Mouse (Mus musculus) midbrain, embryonic 13.5 days (tissue): ENCODE measurements around the gene Spata7. TPM values are rescaled to one million over a fixed set of nuclear protein-coding genes. Genes with fewer than 3 reads are reported as not detected.

ENCODE experiments used
- ATAC-seq: fragments of 200-750 bp; cut with Nextera tagmentation; 2 replicates; pipeline ENCODE4 v1.8.0; 2017; ENCODE audit warnings: mild to moderate bottlenecking, moderate TSS enrichment, moderate library complexity
- H3K27ac ChIP-seq: fragments of 300-500 bp; sonication (generic); 2 replicates; pipeline ENCODE4 v1.5.1; 2015; ENCODE audit warnings: inconsistent platforms, mild to moderate bottlenecking, moderate library complexity
- H3K27me3 ChIP-seq: fragments of 300-500 bp; sonication (generic); 2 replicates; pipeline ENCODE4 v1.6.1; 2015; ENCODE audit warnings: mild to moderate bottlenecking, inconsistent platforms
- H3K36me3 ChIP-seq: fragments of 300-500 bp; sonication (generic); 2 replicates; pipeline ENCODE4 v1.6.1; 2015; ENCODE audit warnings: mild to moderate bottlenecking, inconsistent platforms
- H3K4me1 ChIP-seq: fragments of 300-500 bp; sonication (generic); replicated peaks from 2 replicates; pipeline ENCODE4 v1.6.1; 2015; ENCODE audit warnings: inconsistent platforms
- H3K4me2 ChIP-seq: fragments of 300-500 bp; sonication (generic); replicated peaks from 2 replicates; pipeline ENCODE4 v1.6.1; 2015; ENCODE audit warnings: moderate library complexity, mild to moderate bottlenecking, inconsistent platforms
- H3K4me3 ChIP-seq: fragments of 300-500 bp; sonication (generic); replicated peaks from 2 replicates; pipeline ENCODE4 v1.5.1; 2015; ENCODE audit warnings: mild to moderate bottlenecking, inconsistent platforms
- H3K9ac ChIP-seq: fragments of 300-500 bp; sonication (generic); replicated peaks from 2 replicates; pipeline ENCODE4 v1.6.1; 2015; ENCODE audit warnings: mild to moderate bottlenecking, inconsistent platforms
- H3K9me3 ChIP-seq: fragments of 300-500 bp; sonication (generic); 2 replicates; pipeline ENCODE4 v1.6.1; 2016; ENCODE audit warnings: mild to moderate bottlenecking, inconsistent platforms
- WGBS: fragments of 180-500 bp; shearing (Covaris S2); methylation state at CpG from one replicate; pipeline ENCODE4 v1.1.7; 2015; 5-methylcytosine and 5-hydroxymethylcytosine counted together
- polyA plus RNA-seq: library from polyadenylated mRNA; unstranded; fragments of >200 nt; fragmentation: Nextera tagmentation; extraction: Ambion mirVana; gene quantifications from 2 replicates; pipeline ENCODE4 v1.2.1, GENCODE M21; 2015

The Spata7 gene
- polyA plus RNA-seq, 1 experiment from 2014 or later: 29.9 TPM

DNA sequence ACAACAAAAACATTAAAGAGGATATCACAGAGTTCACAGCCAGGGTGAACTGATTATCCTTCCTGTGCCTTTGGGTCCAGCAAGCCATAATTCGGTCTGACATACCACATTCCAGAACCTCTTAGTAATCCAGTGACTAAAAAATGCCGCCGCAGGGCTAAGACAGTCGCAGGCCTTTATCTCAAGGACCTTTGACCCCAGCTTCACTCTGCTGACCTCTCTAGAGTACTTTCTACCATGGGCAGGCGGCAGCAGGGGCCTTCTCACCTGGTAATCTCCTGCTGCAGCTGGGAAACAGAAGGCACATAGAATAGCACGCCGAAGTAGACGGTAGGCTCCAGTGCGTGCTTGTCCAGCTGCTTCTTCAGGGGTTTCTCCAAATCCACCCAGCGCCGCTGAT is 86.8 kb downstream of the Spata7 start:
- Histone ChIP-seq H3K9ac (no peak overlapping the region), H3K27me3 (no peaks in the 10 kb centered on the region), H3K4me3 (no peak overlapping the region), H3K27ac (no peak overlapping the region), H3K4me1 (0 out of 2 replicates have a peak, but pooled peaks cover 12% of the 10 kb centered on the region), H3K4me2 (no peak overlapping the region), H3K9me3 (no peaks in the 10 kb centered on the region), H3K36me3 (no peaks in the 10 kb centered on the region)
- 14% methylated on average over 11 of the region's 11 CpGs for WGBS
- no peak for ATAC-seq

DNA sequence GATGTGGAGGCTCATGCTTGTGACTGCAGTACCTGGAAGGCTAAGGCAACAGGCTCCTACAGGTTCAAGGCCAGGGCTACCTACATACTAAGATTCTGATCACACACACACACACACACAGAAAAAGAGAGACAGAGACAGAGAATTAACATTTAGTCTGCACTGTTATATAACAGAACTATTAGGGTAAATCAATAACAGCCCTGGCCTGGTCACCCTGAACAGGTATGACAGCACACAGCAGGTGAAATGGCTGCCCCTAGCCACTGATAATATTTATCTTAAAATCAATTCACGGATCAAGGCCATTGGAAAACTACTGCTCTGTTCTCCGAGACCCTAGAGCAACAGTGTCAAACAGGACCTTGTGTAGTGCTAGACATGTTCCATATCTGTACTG is 88.2 kb downstream of the Spata7 start:
- no peaks in the 10 kb centered on the region for H3K36me3 ChIP-seq
- H3K9ac ChIP-seq: no peak overlapping the region
- WGBS: 93% methylated on average over 2 of the region's 2 CpGs
- no peak overlapping the region for H3K4me2 ChIP-seq
- ATAC-seq: no peak
- peaks cover 21% of the 10 kb centered on the region for H3K4me1 ChIP-seq
- no peaks in the 10 kb centered on the region for H3K9me3 ChIP-seq
- H3K4me3 ChIP-seq: no peak overlapping the region
- no peak overlapping the region for H3K27ac ChIP-seq
- no peaks in the 10 kb centered on the region for H3K27me3 ChIP-seq

Other genes with a start within 250 kb of the Spata7 start
- 51.8 and 53.9 TPM in 2 replicates for gene Kcnk10, start 49.8 kb upstream of the Spata7 start, polyA plus RNA-seq
- gene Ptpn21, start 109.2 kb downstream of the Spata7 start, polyA plus RNA-seq: 5.7 and 6.9 TPM in 2 replicates
- gene Zc3h14, start 118.8 kb downstream of the Spata7 start, polyA plus RNA-seq: 116 and 124 TPM in 2 replicates